Mouse (Mus musculus) small intestine, adult 10 weeks (tissue): ENCODE measurements around the gene F2. TPM values are rescaled to one million over a fixed set of nuclear protein-coding genes. Genes with fewer than 3 reads are reported as not detected.

Experiments used
- polyA plus RNA-seq: library from polyadenylated mRNA; stranded (reverse); fragments of 350-450 nt; fragmentation: Illumina TruSeq; extraction: RNeasy Lipid Tissue Mini Kit (QIAGEN cat#74804); gene quantifications from one replicate; pipeline ENCODE4 v1.2.3, GENCODE M21; 2014; ENCODE audit warnings: low replicate concordance

F2 gene
- polyA plus RNA-seq, result not detected

DNA sequence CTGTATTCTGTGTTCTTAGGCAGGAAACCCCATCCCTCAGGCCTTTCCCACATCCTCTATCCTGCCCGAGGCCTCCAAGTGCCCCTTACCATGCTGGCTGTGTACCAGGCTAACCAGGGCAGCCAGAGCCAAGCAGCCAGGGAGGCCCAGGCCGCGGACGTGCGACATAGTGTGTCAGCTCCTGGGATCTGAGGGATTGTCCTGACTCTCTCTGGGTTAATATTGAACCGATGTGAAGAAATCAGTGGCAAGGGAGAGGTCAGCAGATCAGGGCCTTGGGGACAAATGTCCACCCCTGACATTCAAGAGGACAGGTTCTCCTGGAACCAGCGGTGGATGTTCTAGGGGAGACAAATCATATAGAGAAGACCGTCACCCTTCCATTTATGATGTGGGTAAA, at the start of gene F2:
TSS of gene F2 (minus strand) at position 186 of the 400 bp plus-strand sequence.

DNA sequence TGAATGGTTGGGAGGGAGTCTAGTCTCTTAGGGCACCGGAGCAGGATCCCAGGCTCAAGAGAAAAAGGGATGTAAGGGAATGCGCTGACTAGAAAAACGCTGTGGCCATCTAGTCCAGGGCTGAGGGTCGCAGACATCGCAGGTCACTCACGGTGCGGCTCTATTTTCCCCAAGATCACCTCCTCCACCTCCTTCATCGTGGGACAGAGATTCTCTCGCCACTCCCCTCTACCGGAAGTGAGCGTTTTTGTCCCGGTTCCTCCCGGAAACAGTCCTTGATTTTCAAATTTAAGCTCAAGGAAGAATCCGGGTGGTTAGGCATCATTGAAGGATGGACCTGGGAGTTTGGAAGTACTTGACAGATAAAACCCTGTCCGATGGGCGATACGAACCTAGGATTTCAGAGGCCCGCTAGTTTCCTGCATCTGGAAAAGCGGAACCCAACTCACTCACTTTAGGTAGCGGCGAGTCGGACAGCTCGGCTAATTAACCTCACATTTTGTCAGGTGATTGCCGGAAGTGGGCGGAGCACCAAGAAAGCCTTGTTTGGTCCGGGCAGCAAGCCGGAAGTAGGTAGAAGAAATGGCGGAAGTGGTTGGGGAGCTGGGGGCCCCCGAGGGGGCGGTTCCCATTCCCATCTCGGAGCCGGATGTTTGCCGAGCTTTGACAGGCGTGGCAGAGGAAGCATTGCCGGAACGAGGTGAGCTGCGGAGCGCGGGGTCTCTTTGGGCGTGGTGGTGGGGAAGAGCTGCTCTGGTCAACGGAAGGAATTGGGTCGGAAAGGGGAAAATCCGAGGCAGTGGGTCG, 13.5 kb upstream of the F2 start, which contains the start of the genes Zfp408 and Arhgap1:
TSS of gene Zfp408 (minus strand) at position 239 of the 807 bp plus-strand sequence.
TSS of gene Arhgap1 (plus strand) at position 308 of the 807 bp plus-strand sequence.

Other genes with a start within 250 kb of the F2 start
- gene 1110051M20Rik, start 191.7 kb downstream of the F2 start, polyA plus RNA-seq, result 1.9 TPM
- 5.1 TPM for gene Lrp4, start 178.9 kb downstream of the F2 start, polyA plus RNA-seq
- 27.0 TPM for gene Ckap5, start 109.7 kb downstream of the F2 start, polyA plus RNA-seq
- 2.0 TPM for gene Zfp408, start 13.4 kb upstream of the F2 start, polyA plus RNA-seq
- gene Arhgap1, start 13.4 kb upstream of the F2 start, polyA plus RNA-seq, result 9.5 TPM
- gene Atg13, start 74.2 kb upstream of the F2 start, polyA plus RNA-seq, result 9.9 TPM
- gene Harbi1, start 74.4 kb upstream of the F2 start, polyA plus RNA-seq, result 10.1 TPM
- gene Ambra1, start 93.7 kb upstream of the F2 start, polyA plus RNA-seq, result 3.3 TPM